Mouse (Mus musculus): ENCODE data around the gene Wbp4. TPM values are rescaled to one million over a fixed set of nuclear protein-coding genes. Genes with fewer than 3 reads are reported as not detected.

Gene Wbp4
- total and polyA plus RNA-seq, 3 experiments: 8.8 to 110 (median 82.6) TPM

GRCm38 (mm10) chr14:79425979-79426729, 55.2 kb downstream of the Wbp4 start, which contains the start of gene Kbtbd7:
Gene Kbtbd7, plus strand, starts transcription at chr14:79426511.
- Histone ChIP-seq H3K27me3 (ENCODE audit: insufficient read depth, low read length) (no peaks in the 10 kb centered on the region), H3K36me3 (replicated peaks) (peaks cover 32% of the 10 kb centered on the region), H3K4me1 (ENCODE audit: insufficient read depth, low read depth, low read length) (peaks cover 14% of the 10 kb centered on the region; the same call in 1 of the 2 replicates), H3K9me3 (replicated peaks) (no peaks in the 10 kb centered on the region; the same call in 1 of the 2 replicates), H3K4me3 (ENCODE audit: low read depth, low read length) (peak within 1 kb of the TSS; percentile 71)
- ATAC-seq (ENCODE audit: extremely low read depth, insufficient number of reproducible peaks, low FRiP score, poor library complexity, severe bottlenecking): peak; percentile 99
- no peak for TF ChIP-seq TAL1 (conservative IDR thresholded peaks at IDR 0.05; ENCODE audit: low read depth, low read length)
- no peak for TF ChIP-seq GATA1 (IDR thresholded peaks at IDR 0.05; ENCODE audit: borderline replicate concordance, low read length)
- TF ChIP-seq GATA2 (IDR thresholded peaks at IDR 0.05; ENCODE audit: borderline replicate concordance, low read depth, low read length): no peak
- TF ChIP-seq POLR2AphosphoS5 (IDR thresholded peaks at IDR 0.05; ENCODE audit: insufficient replicate concordance, low read depth, low read length): no peak
- TF ChIP-seq CTCF (IDR thresholded peaks at IDR 0.05; ENCODE audit: low read depth, low read length): no peak
- DNase-seq (ENCODE audit: low spot score): peak; percentile 94

DNA sequence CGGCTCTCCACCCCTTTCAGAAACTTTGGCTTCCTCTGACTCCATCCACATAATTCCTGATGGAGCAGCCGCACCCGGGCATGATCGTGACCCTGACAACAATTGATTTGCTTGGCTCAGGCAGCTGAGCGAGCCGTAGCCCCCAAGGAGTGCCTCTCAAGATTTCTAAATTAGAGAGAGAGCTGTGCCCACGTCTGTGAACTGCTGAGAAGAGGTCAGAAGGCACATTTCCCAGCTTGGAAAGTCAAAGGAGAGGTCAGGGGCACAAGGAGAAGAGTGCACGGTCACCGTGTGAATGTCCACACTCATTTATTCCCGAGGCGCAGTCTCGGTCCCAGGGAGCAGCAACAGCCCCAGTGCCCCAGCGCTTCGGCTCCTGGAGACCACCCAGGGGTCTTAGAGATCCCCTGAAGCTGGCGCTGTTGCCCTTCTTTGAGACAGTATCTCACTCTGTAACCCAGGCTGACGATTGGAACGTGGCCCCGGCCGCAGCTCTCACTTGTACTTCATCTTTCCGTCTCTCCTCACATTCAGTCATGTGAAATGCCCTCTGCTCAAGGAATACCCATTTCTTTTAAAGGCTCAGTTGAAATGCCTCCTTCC, 61.1 kb downstream of the Wbp4 start:
- H3K36me3 ChIP-seq (replicated peaks): peaks cover 61% of the 10 kb centered on the region
- TF ChIP-seq TAL1 (conservative IDR thresholded peaks at IDR 0.05; ENCODE audit: low read depth, low read length) (no peak), CTCF (IDR thresholded peaks at IDR 0.05; ENCODE audit: low read depth, low read length) (no peak), POLR2AphosphoS5 (IDR thresholded peaks at IDR 0.05; ENCODE audit: insufficient replicate concordance, low read depth, low read length) (no peak), GATA1 (IDR thresholded peaks at IDR 0.05; ENCODE audit: borderline replicate concordance, low read length) (no peak), GATA2 (IDR thresholded peaks at IDR 0.05; ENCODE audit: borderline replicate concordance, low read depth, low read length) (no peak)
- no peaks in the 10 kb centered on the region; the same call in 1 of the 2 replicates for H3K4me1 ChIP-seq (ENCODE audit: insufficient read depth, low read depth, low read length)
- H3K4me3 ChIP-seq (ENCODE audit: low read depth, low read length): no peak overlapping the region
- DNase-seq (ENCODE audit: low spot score) (no peak), ATAC-seq (ENCODE audit: extremely low read depth, insufficient number of reproducible peaks, low FRiP score, poor library complexity, severe bottlenecking) (no peak)
- no peaks in the 10 kb centered on the region for H3K27me3 ChIP-seq (ENCODE audit: insufficient read depth, low read length)
- no peaks in the 10 kb centered on the region for H3K9me3 ChIP-seq (replicated peaks)

DNA sequence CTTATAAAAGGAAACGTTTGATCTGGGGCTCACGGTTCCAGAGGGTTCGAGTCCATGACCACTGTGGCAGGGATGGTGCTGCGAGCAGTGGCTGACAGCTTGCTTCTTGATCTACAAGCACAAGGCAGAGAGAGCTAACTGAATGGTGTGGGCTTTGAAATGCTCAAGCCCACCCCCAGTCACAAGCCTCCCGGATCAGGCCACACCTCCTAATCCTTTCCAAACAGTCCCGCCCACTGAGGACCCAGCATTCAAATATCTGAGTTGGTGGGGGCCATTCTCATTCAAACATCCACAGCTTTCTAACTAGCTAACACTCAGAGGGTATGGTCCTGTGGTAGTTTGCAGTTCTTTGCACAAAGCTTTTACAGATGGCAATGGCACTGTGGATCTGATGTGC, 68.2 kb downstream of the Wbp4 start:
- H3K27me3 ChIP-seq (ENCODE audit: insufficient read depth, low read length): no peaks in the 10 kb centered on the region
- DNase-seq (ENCODE audit: low spot score) (no peak), ATAC-seq (ENCODE audit: extremely low read depth, insufficient number of reproducible peaks, low FRiP score, poor library complexity, severe bottlenecking) (no peak)
- H3K4me1 ChIP-seq (ENCODE audit: insufficient read depth, low read depth, low read length): no peaks in the 10 kb centered on the region
- H3K4me3 ChIP-seq (ENCODE audit: low read depth, low read length): no peak overlapping the region
- H3K9me3 ChIP-seq (replicated peaks): no peaks in the 10 kb centered on the region
- H3K36me3 ChIP-seq (replicated peaks): peaks cover 67% of the 10 kb centered on the region
- TF ChIP-seq GATA1 (IDR thresholded peaks at IDR 0.05; ENCODE audit: borderline replicate concordance, low read length) (no peak), POLR2AphosphoS5 (IDR thresholded peaks at IDR 0.05; ENCODE audit: insufficient replicate concordance, low read depth, low read length) (no peak), CTCF (IDR thresholded peaks at IDR 0.05; ENCODE audit: low read depth, low read length) (no peak), GATA2 (IDR thresholded peaks at IDR 0.05; ENCODE audit: borderline replicate concordance, low read depth, low read length) (no peak), TAL1 (conservative IDR thresholded peaks at IDR 0.05; ENCODE audit: low read depth, low read length) (no peak)

GRCm38 (mm10) chr14:79410662-79411061, 70.7 kb downstream of the Wbp4 start:
- no peak for ATAC-seq (ENCODE audit: extremely low read depth, insufficient number of reproducible peaks, low FRiP score, poor library complexity, severe bottlenecking)

More at GRCm38 (mm10) chr14:79410662-79411061, 70.7 kb downstream of the Wbp4 start:
- no peaks in the 10 kb centered on the region for H3K9me3 ChIP-seq (replicated peaks)
- no peak for DNase-seq (ENCODE audit: low spot score)
- H3K27me3 ChIP-seq (ENCODE audit: insufficient read depth, low read length): no peaks in the 10 kb centered on the region
- no peaks in the 10 kb centered on the region for H3K4me1 ChIP-seq (ENCODE audit: insufficient read depth, low read depth, low read length)
- H3K36me3 ChIP-seq (replicated peaks): peaks cover 61% of the 10 kb centered on the region
- H3K4me3 ChIP-seq (ENCODE audit: low read depth, low read length): no peak overlapping the region
- no peak for TF ChIP-seq GATA2 (IDR thresholded peaks at IDR 0.05; ENCODE audit: borderline replicate concordance, low read depth, low read length)
- TF ChIP-seq CTCF (IDR thresholded peaks at IDR 0.05; ENCODE audit: low read depth, low read length): no peak
- TF ChIP-seq GATA1 (IDR thresholded peaks at IDR 0.05; ENCODE audit: borderline replicate concordance, low read length): no peak
- TF ChIP-seq POLR2AphosphoS5 (IDR thresholded peaks at IDR 0.05; ENCODE audit: insufficient replicate concordance, low read depth, low read length): no peak
- TF ChIP-seq TAL1 (conservative IDR thresholded peaks at IDR 0.05; ENCODE audit: low read depth, low read length): no peak

Other genes with a start within 250 kb of the Wbp4 start
- gene Zfp957, start 234.2 kb downstream of the Wbp4 start, total RNA-seq (2014; fragmentation: Nextera tagmentation): not detected in 2 replicates
- not detected in 2 replicates for gene Zfp957, start 234.2 kb downstream of the Wbp4 start, total RNA-seq (2017)
- gene Zfp957, start 234.2 kb downstream of the Wbp4 start, polyA plus RNA-seq (2012): not detected in 2 replicates
- not detected in 2 replicates for gene Rgcc, start 179.9 kb downstream of the Wbp4 start, total RNA-seq (2014; fragmentation: Nextera tagmentation)
- gene Rgcc, start 179.9 kb downstream of the Wbp4 start, total RNA-seq (2017): not detected in 2 replicates
- gene Rgcc, start 179.9 kb downstream of the Wbp4 start, polyA plus RNA-seq (2012): 0.07 TPM in 1 of 2 replicates, not detected in the other
- 62.5 and 72.7 TPM in 2 replicates for gene Naa16, start 90.7 kb downstream of the Wbp4 start, total RNA-seq (2014; fragmentation: Nextera tagmentation)
- gene Naa16, start 90.7 kb downstream of the Wbp4 start, total RNA-seq (2017): 26.2 and 29.6 TPM in 2 replicates
- gene Naa16, start 90.7 kb downstream of the Wbp4 start, polyA plus RNA-seq (2012): 23.8 and 34.4 TPM in 2 replicates
- 18.4 and 19.8 TPM in 2 replicates for gene Mtrf1, start 83.7 kb downstream of the Wbp4 start, total RNA-seq (2014; fragmentation: Nextera tagmentation)
- gene Mtrf1, start 83.7 kb downstream of the Wbp4 start, total RNA-seq (2017): 22.1 and 24.9 TPM in 2 replicates
- gene Mtrf1, start 83.7 kb downstream of the Wbp4 start, polyA plus RNA-seq (2012): 0.41 and 0.50 TPM in 2 replicates
- 24.7 and 24.9 TPM in 2 replicates for gene Kbtbd7, start 55.0 kb downstream of the Wbp4 start, total RNA-seq (2014; fragmentation: Nextera tagmentation)
- 14.5 and 17.6 TPM in 2 replicates for gene Kbtbd7, start 55.0 kb downstream of the Wbp4 start, total RNA-seq (2017)
- gene Kbtbd7, start 55.0 kb downstream of the Wbp4 start, polyA plus RNA-seq (2012): 3.7 and 4.3 TPM in 2 replicates
- gene Kbtbd6, start 29.7 kb downstream of the Wbp4 start, total RNA-seq (2014; fragmentation: Nextera tagmentation): 0.68 and 1.2 TPM in 2 replicates
- gene Kbtbd6, start 29.7 kb downstream of the Wbp4 start, total RNA-seq (2017): 5.3 and 6.0 TPM in 2 replicates
- 1.1 and 1.5 TPM in 2 replicates for gene Kbtbd6, start 29.7 kb downstream of the Wbp4 start, polyA plus RNA-seq (2012)
- gene Elf1, start 326 bp downstream of the Wbp4 start, total RNA-seq (2014; fragmentation: Nextera tagmentation): 77.0 and 79.0 TPM in 2 replicates
- gene Elf1, start 326 bp downstream of the Wbp4 start, total RNA-seq (2017): 127 and 141 TPM in 2 replicates
- gene Elf1, start 326 bp downstream of the Wbp4 start, polyA plus RNA-seq (2012): 4.7 and 6.3 TPM in 2 replicates
- 91.6 and 98.9 TPM in 2 replicates for gene Sugt1, start 106.2 kb upstream of the Wbp4 start, total RNA-seq (2014; fragmentation: Nextera tagmentation)
- gene Sugt1, start 106.2 kb upstream of the Wbp4 start, total RNA-seq (2017): 216 and 228 TPM in 2 replicates
- gene Sugt1, start 106.2 kb upstream of the Wbp4 start, polyA plus RNA-seq (2012): 3.6 and 6.1 TPM in 2 replicates
- not detected in 2 replicates for gene Cnmd, start 180.7 kb upstream of the Wbp4 start, total RNA-seq (2014; fragmentation: Nextera tagmentation)
- 0.22 and 0.29 TPM in 2 replicates for gene Cnmd, start 180.7 kb upstream of the Wbp4 start, total RNA-seq (2017)
- not detected in 2 replicates for gene Cnmd, start 180.7 kb upstream of the Wbp4 start, polyA plus RNA-seq (2012)